ENCODE assay signal across 16 mouse cellular contexts in the genomic region with DNA sequence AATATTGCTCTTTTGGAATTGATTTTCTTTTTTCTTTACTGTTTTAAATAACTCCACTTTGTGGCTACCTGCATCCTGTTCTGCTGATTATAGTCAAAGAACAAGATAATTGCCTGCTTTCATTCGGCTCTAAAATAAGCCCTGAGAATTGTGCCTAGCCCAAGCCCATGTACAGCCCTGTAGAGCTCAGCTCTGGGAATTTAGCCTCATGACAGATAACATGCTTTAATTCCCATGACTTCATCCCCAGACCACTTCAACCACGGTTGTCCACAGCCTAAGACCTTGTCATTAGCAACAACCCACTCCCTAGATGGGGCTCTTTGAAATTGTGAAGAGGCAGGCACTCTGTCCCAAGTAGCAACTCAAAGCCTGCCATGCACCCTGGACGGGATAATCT. TPM values are rescaled to one million over a fixed set of nuclear protein-coding genes. Genes with fewer than 3 reads are reported as not detected.
DNase-seq lines count a peak whose midpoint lies in the region; ATAC-seq and TF ChIP-seq lines count a peak whose summit lies in the region.
"Had no signal": no experiment of that assay in that cellular context is flagged by ENCODE, and none has a peak within 500 bp of the region (broad histone marks: within the 10 kb centered on the region; RNA-seq: fewer than 3 reads in every experiment).

No protein-coding gene starts in this region.

- peak; percentile 30 for DNase-seq in heart, postnatal 0 days (ENCODE audit: low spot score)
- DNase-seq in heart, embryonic 10.5 days (ENCODE audit: low spot score), result no peak
- DNase-seq in embryo, embryonic 10 days (ENCODE audit: low spot score), result no peak
- no peak for DNase-seq in lung, adult 18-20 months
- no peak for DNase-seq in frontal cortex, postnatal 36 days (ENCODE audit: low spot score in 2 of 2)
- DNase-seq: adrenal gland, adult 2 months; lung, postnatal 14 days had no signal

- no peaks in the 10 kb centered on the region for H3K27me3 ChIP-seq in heart, postnatal 0 days (ENCODE audit: control insufficient read depth, insufficient read depth, low read length)
- peaks cover 12% of the 10 kb centered on the region; the same call in 1 of the 2 replicates for H3K27me3 ChIP-seq in heart, embryonic 10.5 days (ENCODE audit: insufficient read depth, poor library complexity, severe bottlenecking)
- H3K27me3 ChIP-seq in forebrain, embryonic 15.5 days, result no peaks in the 10 kb centered on the region
- H3K27me3 ChIP-seq in hindbrain, embryonic 15.5 days, result no peaks in the 10 kb centered on the region
- H3K27me3 ChIP-seq in neural tube, embryonic 14.5 days (ENCODE audit: control insufficient read depth, insufficient read depth, low read length), result no peaks in the 10 kb centered on the region; the same call in 1 of the 2 replicates
- H3K27me3 ChIP-seq: CH12.LX; liver, embryonic 12.5 days; Patski had no signal

- H3K36me3 ChIP-seq in heart, postnatal 0 days (replicated peaks; ENCODE audit: control insufficient read depth, insufficient read depth, low read length), result no peaks in the 10 kb centered on the region
- H3K36me3 ChIP-seq in heart, embryonic 10.5 days, result no peaks in the 10 kb centered on the region
- no peaks in the 10 kb centered on the region for H3K36me3 ChIP-seq in forebrain, embryonic 15.5 days
- no peaks in the 10 kb centered on the region for H3K36me3 ChIP-seq in hindbrain, embryonic 15.5 days
- H3K36me3 ChIP-seq in neural tube, embryonic 14.5 days (ENCODE audit: control insufficient read depth, insufficient read depth, low read length), result no peaks in the 10 kb centered on the region
- H3K36me3 ChIP-seq: liver, embryonic 12.5 days had no signal

- H3K4me3 ChIP-seq in heart, postnatal 0 days (ENCODE audit: low read depth, low read length), result no peak overlapping the region
- H3K4me3 ChIP-seq in heart, embryonic 10.5 days, result no peak overlapping the region
- no peak overlapping the region for H3K4me3 ChIP-seq in forebrain, embryonic 15.5 days
- no peak overlapping the region for H3K4me3 ChIP-seq in hindbrain, embryonic 15.5 days
- no peak overlapping the region for H3K4me3 ChIP-seq in neural tube, embryonic 14.5 days (ENCODE audit: low read depth, low read length)
- H3K4me3 ChIP-seq: liver, embryonic 12.5 days had no signal

- peak; percentile 62; the same call in 1 of the 2 replicates for ATAC-seq in heart, postnatal 0 days (ENCODE audit: insufficient read depth, low read depth)
- ATAC-seq in forebrain, embryonic 15.5 days (replicated peaks), result peak; percentile 14; the same call in 1 of the 2 replicates
- peak; percentile 39; the same call in 1 of the 2 replicates for ATAC-seq in hindbrain, embryonic 15.5 days (ENCODE audit: low FRiP score, low read depth)
- ATAC-seq in neural tube, embryonic 14.5 days (ENCODE audit: low read depth), result no peak
- ATAC-seq: liver, embryonic 12.5 days; Patski had no signal

- H3K9me3 ChIP-seq in heart, postnatal 0 days (replicated peaks; ENCODE audit: control insufficient read depth, low read length), result no peaks in the 10 kb centered on the region
- H3K9me3 ChIP-seq in heart, embryonic 10.5 days, result no peaks in the 10 kb centered on the region
- H3K9me3 ChIP-seq in forebrain, embryonic 15.5 days, result no peaks in the 10 kb centered on the region
- no peaks in the 10 kb centered on the region for H3K9me3 ChIP-seq in hindbrain, embryonic 15.5 days
- no peaks in the 10 kb centered on the region for H3K9me3 ChIP-seq in neural tube, embryonic 14.5 days (ENCODE audit: control insufficient read depth, low read length)
- H3K9me3 ChIP-seq: liver, embryonic 12.5 days had no signal

- no peak overlapping the region for H3K9ac ChIP-seq in heart, postnatal 0 days (replicated peaks; ENCODE audit: low read depth, low read length)
- H3K9ac ChIP-seq in forebrain, embryonic 15.5 days (replicated peaks), result no peak overlapping the region
- no peak overlapping the region for H3K9ac ChIP-seq in hindbrain, embryonic 15.5 days
- H3K9ac ChIP-seq in neural tube, embryonic 14.5 days (replicated peaks; ENCODE audit: low read depth, low read length), result no peak overlapping the region
- H3K9ac ChIP-seq: liver, embryonic 12.5 days had no signal

- no peak overlapping the region for H3K27ac ChIP-seq in heart, postnatal 0 days (ENCODE audit: low read depth)
- H3K27ac ChIP-seq in heart, embryonic 10.5 days, result no peak overlapping the region
- H3K27ac ChIP-seq in forebrain, embryonic 15.5 days (replicated peaks), result peak overlapping the region; percentile 88
- H3K27ac ChIP-seq in hindbrain, embryonic 15.5 days (replicated peaks), result peak overlapping the region; percentile 51
- H3K27ac ChIP-seq in neural tube, embryonic 14.5 days (ENCODE audit: low read depth, low read length), result peak overlapping the region; percentile 44; the same call in 1 of the 2 replicates
- H3K27ac ChIP-seq: liver, embryonic 12.5 days had no signal

- H3K4me1 ChIP-seq in heart, postnatal 0 days (ENCODE audit: control insufficient read depth, insufficient read depth), result peaks cover 9% of the 10 kb centered on the region
- peaks cover 12% of the 10 kb centered on the region for H3K4me1 ChIP-seq in heart, embryonic 10.5 days
- peaks cover 40% of the 10 kb centered on the region for H3K4me1 ChIP-seq in forebrain, embryonic 15.5 days
- peaks cover 30% of the 10 kb centered on the region for H3K4me1 ChIP-seq in hindbrain, embryonic 15.5 days (replicated peaks)
- H3K4me1 ChIP-seq in neural tube, embryonic 14.5 days (ENCODE audit: control insufficient read depth, insufficient read depth, low read length), result peaks cover 17% of the 10 kb centered on the region
- H3K4me1 ChIP-seq: liver, embryonic 12.5 days had no signal

- TF ChIP-seq EP300 in heart, postnatal 0 days (IDR thresholded peaks at IDR 0.05; ENCODE audit: low read depth), result no peak

- 21% methylated on average over 3 of the region's 3 CpGs for WGBS in heart, postnatal 0 days
- WGBS in heart, embryonic 10.5 days, result 27% methylated on average over 3 of the region's 3 CpGs
- WGBS in forebrain, embryonic 15.5 days, result 18% methylated on average over 3 of the region's 3 CpGs
- WGBS in hindbrain, embryonic 15.5 days, result 24% methylated on average over 3 of the region's 3 CpGs
- 24% methylated on average over 3 of the region's 3 CpGs for WGBS in neural tube, embryonic 14.5 days

- TF ChIP-seq CTCF in heart, postnatal 0 days (IDR thresholded peaks at IDR 0.05; ENCODE audit: low read depth), result no peak

- H3K4me2 ChIP-seq in heart, postnatal 0 days (ENCODE audit: low read depth, low read length), result no peak overlapping the region
- no peak overlapping the region for H3K4me2 ChIP-seq in forebrain, embryonic 15.5 days (replicated peaks)
- H3K4me2 ChIP-seq in hindbrain, embryonic 15.5 days, result no peak overlapping the region
- no peak overlapping the region for H3K4me2 ChIP-seq in neural tube, embryonic 14.5 days (ENCODE audit: low read depth, low read length)
- H3K4me2 ChIP-seq: liver, embryonic 12.5 days had no signal

RNA-seq across cellular contexts. Expression of gene Lrtm1, which starts 59.0 kb away (rescaled TPM):
- 4.2 and 4.8 TPM in 2 replicates for total RNA-seq in heart, postnatal 0 days (2014; rRNA removed; ENCODE audit: low replicate concordance)
- polyA plus RNA-seq in heart, postnatal 0 days (2015; fragmentation: Nextera tagmentation; extraction: Ambion mirVana), result 3.2 and 4.8 TPM in 2 replicates
- polyA plus RNA-seq in heart, embryonic 10.5 days (2016; fragmentation: Nextera tagmentation; extraction: Ambion mirVana), result 0.58 and 1.3 TPM in 2 replicates
- 0.18 and 0.33 TPM in 2 replicates for polyA plus RNA-seq in forebrain, embryonic 15.5 days (2015; fragmentation: Nextera tagmentation; extraction: Ambion mirVana)
- polyA plus RNA-seq in hindbrain, embryonic 15.5 days (2015; fragmentation: Nextera tagmentation; extraction: Ambion mirVana), result 0.17 and 0.38 TPM in 2 replicates
- polyA plus RNA-seq in neural tube, embryonic 14.5 days (2014; fragmentation: Nextera tagmentation; extraction: Ambion mirVana), result 0.54 and 0.68 TPM in 2 replicates
- total RNA-seq: CH12.LX; layer of hippocampus, postnatal 14 days; left cerebral cortex, postnatal 36 days; monocyte, adult 5-6 weeks had no signal
- polyA plus RNA-seq: liver, embryonic 12.5 days; Patski had no signal

Comparison
In these comparisons a context has a peak if more than half of its experiments do, and no peak if none do; other contexts are left out.
1. H3K27ac ChIP-seq: peak in forebrain, embryonic 15.5 days (single experiment), hindbrain, embryonic 15.5 days (single experiment) and neural tube, embryonic 14.5 days (single experiment); none in heart, postnatal 0 days (single experiment) and heart, embryonic 10.5 days (single experiment).